Mouse (Mus musculus): ENCODE measurements around the gene Brd7. TPM values are rescaled to one million over a fixed set of nuclear protein-coding genes. Genes with fewer than 3 reads are reported as not detected.

The Brd7 gene
- total and polyA plus RNA-seq, 2 experiments, result 12.7 to 22.7 TPM

- DNase-seq (ENCODE audit: extremely low read depth, low read depth, low spot score), result no peak
- no peaks in the 10 kb centered on the region for H3K79me2 ChIP-seq (ENCODE audit: control insufficient read depth, insufficient read depth, low read length)
- 83% methylated on average over 13 of the region's 13 CpGs for WGBS
- H3K4me1 ChIP-seq (ENCODE audit: control insufficient read depth, insufficient read depth, low read length), result no peaks in the 10 kb centered on the region
- H3K27me3 ChIP-seq (ENCODE audit: control insufficient read depth, insufficient read depth, low read length), result no peaks in the 10 kb centered on the region
- H3K9ac ChIP-seq (ENCODE audit: low read depth, low read length), result no peak overlapping the region
- H3K27ac ChIP-seq (replicated peaks; ENCODE audit: insufficient read depth, low read depth, low read length), result no peak overlapping the region
- no peak overlapping the region for H3K4me3 ChIP-seq (ENCODE audit: insufficient read depth, low read depth, low read length)
- H3K36me3 ChIP-seq (ENCODE audit: control insufficient read depth, insufficient read depth, low read length), result no peaks in the 10 kb centered on the region
- TF ChIP-seq CTCF (IDR thresholded peaks at IDR 0.05; ENCODE audit: low read depth, low read length), result no peak
- no peak for TF ChIP-seq POLR2A (IDR thresholded peaks at IDR 0.05; ENCODE audit: extremely low read depth, insufficient read depth, low read length)
Observed at GRCm38 (mm10) chr8:88290326-88291304, 71.4 kb downstream of the Brd7 start.

GRCm38 (mm10) chr8:88289901-88290300 lies 72.1 kb downstream of the Brd7 start:
- Histone ChIP-seq H3K79me2 (ENCODE audit: control insufficient read depth, insufficient read depth, low read length) (no peaks in the 10 kb centered on the region), H3K27ac (replicated peaks; ENCODE audit: insufficient read depth, low read depth, low read length) (no peak overlapping the region), H3K4me1 (ENCODE audit: control insufficient read depth, insufficient read depth, low read length) (no peaks in the 10 kb centered on the region), H3K9ac (ENCODE audit: low read depth, low read length) (no peak overlapping the region), H3K4me3 (ENCODE audit: insufficient read depth, low read depth, low read length) (no peak overlapping the region), H3K27me3 (ENCODE audit: control insufficient read depth, insufficient read depth, low read length) (no peaks in the 10 kb centered on the region), H3K36me3 (ENCODE audit: control insufficient read depth, insufficient read depth, low read length) (no peaks in the 10 kb centered on the region)
- no peak for DNase-seq (ENCODE audit: extremely low read depth, low read depth, low spot score)
- 82% methylated on average over 1 of the region's 1 CpGs for WGBS
- no peak for TF ChIP-seq CTCF (IDR thresholded peaks at IDR 0.05; ENCODE audit: low read depth, low read length)
- no peak for TF ChIP-seq POLR2A (IDR thresholded peaks at IDR 0.05; ENCODE audit: extremely low read depth, insufficient read depth, low read length)

DNA sequence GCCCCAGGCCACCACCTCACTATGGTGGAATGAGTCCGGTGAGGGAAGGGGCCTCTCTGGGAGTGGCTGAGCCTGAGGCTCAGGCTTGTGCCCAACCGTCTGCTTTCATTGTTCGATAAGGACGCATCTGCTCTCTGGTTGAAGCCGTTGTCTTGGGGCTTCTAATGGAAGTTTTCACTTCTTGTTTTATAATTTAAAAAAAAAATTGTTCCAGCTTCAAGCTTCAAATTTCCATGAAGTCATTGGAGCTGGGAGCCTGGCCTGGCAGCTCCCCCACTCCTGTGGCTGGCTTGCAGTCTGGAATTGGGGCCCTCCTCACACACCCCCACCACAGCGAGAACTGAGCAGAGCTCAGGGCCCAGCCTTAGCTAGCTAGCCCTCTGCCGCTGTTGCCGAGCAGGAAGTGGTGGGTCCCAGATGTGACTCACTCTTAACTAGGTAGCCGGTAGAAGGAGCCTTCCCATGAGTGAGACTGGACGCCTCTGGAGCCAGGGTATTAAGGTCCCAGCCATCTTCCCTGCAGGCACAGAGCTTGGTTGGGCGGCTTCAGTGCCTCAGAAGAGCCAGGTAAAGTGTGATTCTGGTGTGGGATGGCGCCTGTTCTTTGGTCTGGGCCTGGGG lies 73.3 kb downstream of the Brd7 start:
- H3K27ac ChIP-seq (replicated peaks; ENCODE audit: insufficient read depth, low read depth, low read length), result peak overlapping the region; percentile 37
- TF ChIP-seq POLR2A (IDR thresholded peaks at IDR 0.05; ENCODE audit: extremely low read depth, insufficient read depth, low read length), result no peak
- no peak for TF ChIP-seq CTCF (IDR thresholded peaks at IDR 0.05; ENCODE audit: low read depth, low read length)
- no peak for DNase-seq (ENCODE audit: extremely low read depth, low read depth, low spot score)

GRCm38 (mm10) chr8:88286421-88286960 lies 75.5 kb downstream of the Brd7 start:
- TF ChIP-seq CTCF (IDR thresholded peaks at IDR 0.05; ENCODE audit: low read depth, low read length) (no peak), POLR2A (IDR thresholded peaks at IDR 0.05; ENCODE audit: extremely low read depth, insufficient read depth, low read length) (no peak)

More for the DNA sequence above, 73.3 kb downstream of the Brd7 start:
- Histone ChIP-seq H3K9ac (ENCODE audit: low read depth, low read length) (peak overlapping the region; percentile 34; the same call in 1 of the 2 replicates), H3K4me3 (ENCODE audit: insufficient read depth, low read depth, low read length) (no peak overlapping the region), H3K27me3 (ENCODE audit: control insufficient read depth, insufficient read depth, low read length) (no peaks in the 10 kb centered on the region), H3K4me1 (ENCODE audit: control insufficient read depth, insufficient read depth, low read length) (no peaks in the 10 kb centered on the region), H3K36me3 (ENCODE audit: control insufficient read depth, insufficient read depth, low read length) (no peaks in the 10 kb centered on the region), H3K79me2 (ENCODE audit: control insufficient read depth, insufficient read depth, low read length) (no peaks in the 10 kb centered on the region)
- WGBS, result 88% methylated on average over 12 of the region's 12 CpGs

DNA sequence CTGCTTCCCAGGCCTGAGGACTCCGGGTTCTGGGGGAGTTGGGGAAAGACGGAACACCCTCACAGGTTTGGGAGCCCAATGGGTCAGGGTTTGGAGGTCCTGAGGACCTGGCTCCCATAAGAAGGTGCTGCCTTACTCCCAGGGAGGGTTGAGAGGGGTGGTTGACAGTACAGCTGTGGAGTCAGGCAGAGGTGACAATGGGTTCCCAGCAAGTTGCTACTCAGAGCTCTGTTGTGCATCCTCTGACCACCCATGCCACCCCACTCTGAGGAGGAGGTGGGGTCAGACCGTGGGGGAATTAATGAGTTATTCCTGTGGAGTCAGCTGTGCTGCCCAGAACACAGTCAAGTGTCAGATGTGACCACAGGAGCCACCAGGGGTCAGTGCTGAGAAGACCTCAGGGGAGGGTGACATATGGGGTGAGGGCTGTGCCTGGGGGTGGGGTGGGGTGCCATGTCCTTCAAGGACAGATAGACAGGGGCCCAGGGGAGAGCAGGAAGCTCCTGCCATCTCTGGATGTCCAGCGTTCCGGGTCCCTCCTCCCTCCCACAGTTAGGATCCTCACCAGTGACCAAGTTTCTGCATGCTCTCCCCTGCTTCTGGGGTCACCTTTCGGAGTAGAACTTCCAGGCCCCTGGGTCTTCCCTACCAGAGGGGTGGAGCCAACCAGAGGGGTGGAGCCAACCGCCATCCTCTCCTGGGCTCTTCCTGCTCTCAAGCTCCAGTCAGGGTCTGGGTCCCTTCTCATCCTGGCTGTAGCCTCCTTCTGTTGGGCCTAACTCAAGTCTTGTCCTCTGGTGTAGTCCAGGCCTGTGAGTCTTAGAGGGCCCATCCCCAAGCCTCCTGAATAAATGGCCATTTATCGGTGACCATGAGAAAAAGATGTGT lies 76.3 kb downstream of the Brd7 start:
- Histone ChIP-seq H3K79me2 (ENCODE audit: control insufficient read depth, insufficient read depth, low read length) (no peaks in the 10 kb centered on the region), H3K27ac (replicated peaks; ENCODE audit: insufficient read depth, low read depth, low read length) (no peak overlapping the region), H3K4me1 (ENCODE audit: control insufficient read depth, insufficient read depth, low read length) (no peaks in the 10 kb centered on the region), H3K27me3 (ENCODE audit: control insufficient read depth, insufficient read depth, low read length) (no peaks in the 10 kb centered on the region), H3K9ac (ENCODE audit: low read depth, low read length) (no peak overlapping the region), H3K36me3 (ENCODE audit: control insufficient read depth, insufficient read depth, low read length) (no peaks in the 10 kb centered on the region), H3K4me3 (ENCODE audit: insufficient read depth, low read depth, low read length) (no peak overlapping the region)
- no peak for TF ChIP-seq CTCF (IDR thresholded peaks at IDR 0.05; ENCODE audit: low read depth, low read length)
- TF ChIP-seq POLR2A (IDR thresholded peaks at IDR 0.05; ENCODE audit: extremely low read depth, insufficient read depth, low read length), result no peak
- no peak for DNase-seq (ENCODE audit: extremely low read depth, low read depth, low spot score)
- 86% methylated on average over 8 of the region's 8 CpGs for WGBS

More at GRCm38 (mm10) chr8:88286421-88286960, 75.5 kb downstream of the Brd7 start:
- Histone ChIP-seq H3K4me3 (ENCODE audit: insufficient read depth, low read depth, low read length) (no peak overlapping the region), H3K27ac (replicated peaks; ENCODE audit: insufficient read depth, low read depth, low read length) (no peak overlapping the region), H3K79me2 (ENCODE audit: control insufficient read depth, insufficient read depth, low read length) (no peaks in the 10 kb centered on the region), H3K9ac (ENCODE audit: low read depth, low read length) (no peak overlapping the region), H3K4me1 (ENCODE audit: control insufficient read depth, insufficient read depth, low read length) (no peaks in the 10 kb centered on the region), H3K27me3 (ENCODE audit: control insufficient read depth, insufficient read depth, low read length) (no peaks in the 10 kb centered on the region), H3K36me3 (ENCODE audit: control insufficient read depth, insufficient read depth, low read length) (no peaks in the 10 kb centered on the region)
- no peak for DNase-seq (ENCODE audit: extremely low read depth, low read depth, low spot score)
- WGBS, result 87% methylated on average over 14 of the region's 14 CpGs
